Mouse (Mus musculus) CH12.LX (cell line): ENCODE results near the gene Pgm5.

Experiments
- CTCF ChIP-seq, 2 experiments: IDR thresholded peaks in 1 of 2; conservative IDR thresholded peaks in 1 of 2; 2 replicates each; pipeline ENCODE4 v1.5.1; 2011 to 2012; ENCODE audit warnings: low read depth in 2 of 2, low read length in 2 of 2, improper control_type of control experiment in 1 of 2, inconsistent platforms in 1 of 2, mild to moderate bottlenecking in 1 of 2, moderate library complexity in 1 of 2
- EP300 ChIP-seq: IDR thresholded peaks from 2 replicates; pipeline ENCODE4 v1.6.1; 2011; ENCODE audit warnings: low read length, improper control_type of control experiment
- IRF4 ChIP-seq: IDR thresholded peaks from 2 replicates; pipeline ENCODE4 v1.6.1; 2014; ENCODE audit warnings: low read depth, mild to moderate bottlenecking, inconsistent platforms, low read length, improper control_type of control experiment
- JUND ChIP-seq: conservative IDR thresholded peaks from 2 replicates; pipeline ENCODE4 v1.6.1; 2011; ENCODE audit warnings: low read depth, low read length, improper control_type of control experiment
- MAFK ChIP-seq: IDR thresholded peaks from 2 replicates; pipeline ENCODE4 v1.6.1; 2011; ENCODE audit warnings: low read length, improper control_type of control experiment; ENCODE audit not compliant: insufficient replicate concordance
- POLR2A ChIP-seq: IDR thresholded peaks from 2 replicates; pipeline ENCODE4 v1.6.1; 2011; ENCODE audit warnings: low read depth, mild to moderate bottlenecking, improper control_type of control experiment, low read length
- USF1 ChIP-seq: IDR thresholded peaks from 2 replicates; pipeline ENCODE4 v1.6.1; 2014; ENCODE audit warnings: low read depth, mild to moderate bottlenecking, inconsistent platforms, low read length, improper control_type of control experiment
- ZNF384 ChIP-seq: IDR thresholded peaks from 2 replicates; pipeline ENCODE4 v1.6.1; 2012; ENCODE audit warnings: low read depth, low read length, improper control_type of control experiment, inconsistent platforms

- no peak for TF ChIP-seq USF1
- TF ChIP-seq MAFK = no peak
- no peak for TF ChIP-seq ZNF384
- no peak for TF ChIP-seq EP300
- no peak for TF ChIP-seq JUND
- TF ChIP-seq CTCF (conservative IDR thresholded peaks at IDR 0.05 in 1 of 2, IDR thresholded peaks at IDR 0.05 in 1 of 2; ENCODE audit: low read depth in 2 of 2, low read length in 2 of 2) = no peak
- TF ChIP-seq IRF4 = no peak
- TF ChIP-seq POLR2A = no peak
Measured at GRCm38 (mm10) chr19:24688327-24688726, 173.3 kb downstream of the Pgm5 start.
